Mouse (Mus musculus) midbrain, embryonic 12.5 days (tissue): Measurements from ENCODE around the gene Pomc. TPM values are rescaled to one million over a fixed set of nuclear protein-coding genes. Genes with fewer than 3 reads are reported as not detected.
A peak's percentile ranks its signal among the peaks of the same experiment; 100 is the strongest.
"Not testable (repeated sequence)": the region's sequence is repeated elsewhere in the genome, so short reads cannot be mapped to it uniquely, and the experiment has no call there.

Experiments used
- ATAC-seq: fragments of 200-750 bp; cut with Nextera tagmentation; 2 replicates; pipeline ENCODE4 v1.8.0; 2017; ENCODE audit warnings: low read depth, moderate TSS enrichment, moderate library complexity; ENCODE audit not compliant: low FRiP score
- H3K27ac ChIP-seq: fragments of 300-500 bp; sonication (generic); replicated peaks from 2 replicates; pipeline ENCODE4 v1.5.1; 2016; ENCODE audit warnings: mild to moderate bottlenecking
- H3K27me3 ChIP-seq: fragments of 300-500 bp; sonication (generic); 2 replicates; pipeline ENCODE4 v1.6.1; 2016; ENCODE audit warnings: mild to moderate bottlenecking
- H3K36me3 ChIP-seq: fragments of 300-500 bp; sonication (generic); 2 replicates; pipeline ENCODE4 v1.6.1; 2016
- H3K4me1 ChIP-seq: fragments of 300-500 bp; sonication (generic); 2 replicates; pipeline ENCODE4 v1.6.1; 2016
- H3K4me2 ChIP-seq: fragments of 300-500 bp; sonication (generic); replicated peaks from 2 replicates; pipeline ENCODE4 v1.6.1; 2016; ENCODE audit warnings: mild to moderate bottlenecking, moderate library complexity
- H3K4me3 ChIP-seq: fragments of 300-500 bp; sonication (generic); 2 replicates; pipeline ENCODE4 v1.5.1; 2016; ENCODE audit warnings: mild to moderate bottlenecking
- H3K9ac ChIP-seq: fragments of 300-500 bp; sonication (generic); replicated peaks from 2 replicates; pipeline ENCODE4 v1.6.1; 2016; ENCODE audit warnings: mild to moderate bottlenecking, moderate library complexity
- H3K9me3 ChIP-seq: fragments of 300-500 bp; sonication (generic); 2 replicates; pipeline ENCODE4 v1.6.1; 2016; ENCODE audit warnings: mild to moderate bottlenecking
- WGBS: fragments of 180-500 bp; shearing (Covaris S2); methylation state at CpG from one replicate; pipeline ENCODE4 v1.1.7; 2016; 5-methylcytosine and 5-hydroxymethylcytosine counted together
- polyA plus RNA-seq: library from polyadenylated mRNA; unstranded; fragments of >200 nt; fragmentation: Nextera tagmentation; extraction: Ambion mirVana; gene quantifications from 2 replicates; pipeline ENCODE4 v1.2.1, GENCODE M21; 2016

The Pomc gene
- polyA plus RNA-seq, 1 experiment from 2014 or later = 6.3 TPM

GRCm38 (mm10) chr12:3928841-3929240 is 25.9 kb upstream of the Pomc start:
- H3K27ac ChIP-seq = no peak overlapping the region
- no peak for ATAC-seq
- no peak overlapping the region for H3K9ac ChIP-seq
- WGBS = 85% methylated on average over 3 of the region's 3 CpGs
- H3K36me3 ChIP-seq = no peaks in the 10 kb centered on the region
- 0 out of 2 replicates have a peak, but pooled peaks cover 4% of the 10 kb centered on the region for H3K27me3 ChIP-seq
- no peak overlapping the region for H3K4me2 ChIP-seq
- no peaks in the 10 kb centered on the region for H3K4me1 ChIP-seq
- H3K9me3 ChIP-seq = no peaks in the 10 kb centered on the region
- H3K4me3 ChIP-seq = no peak overlapping the region

GRCm38 (mm10) chr12:3930090-3930865 is 24.5 kb upstream of the Pomc start:
- H3K27me3 ChIP-seq, H3K4me1 ChIP-seq, H3K4me3 ChIP-seq, H3K36me3 ChIP-seq, ATAC-seq, H3K4me2 ChIP-seq, H3K9ac ChIP-seq, H3K27ac ChIP-seq, H3K9me3 ChIP-seq: not testable (repeated sequence)
- WGBS = 92% methylated on average over 38 of the region's 47 CpGs

DNA sequence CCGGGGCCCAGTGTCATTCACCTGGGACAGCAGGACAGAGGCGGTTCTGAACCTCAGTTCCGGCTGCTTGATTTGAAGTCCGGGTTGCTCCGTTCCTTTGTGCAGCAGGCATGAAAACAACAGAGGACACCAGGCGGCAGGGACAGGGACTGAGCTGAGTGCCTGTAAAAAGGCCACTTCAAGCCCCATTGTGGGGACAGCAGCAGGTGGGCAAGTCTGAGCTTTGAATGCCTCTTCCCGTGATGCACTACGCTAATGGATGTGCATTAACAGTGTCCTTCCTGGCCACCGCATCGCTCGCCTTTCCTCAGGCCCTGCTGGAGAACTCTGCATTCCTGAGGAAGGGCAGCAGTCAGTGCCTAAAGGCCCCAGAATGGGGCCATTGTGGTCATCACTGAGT is 12.7 kb upstream of the Pomc start:
- 6% methylated on average over 11 of the region's 11 CpGs for WGBS
- peaks cover 14% of the 10 kb centered on the region for H3K4me1 ChIP-seq
- peak overlapping the region; percentile 18; the same call in 1 of the 2 replicates for H3K4me2 ChIP-seq
- H3K9me3 ChIP-seq = no peaks in the 10 kb centered on the region
- no peak overlapping the region for H3K4me3 ChIP-seq
- peaks cover 21% of the 10 kb centered on the region for H3K27me3 ChIP-seq
- no peak overlapping the region for H3K9ac ChIP-seq
- 0 out of 2 replicates have a peak, but pooled peaks have one; percentile 27 for ATAC-seq
- no peaks in the 10 kb centered on the region for H3K36me3 ChIP-seq
- H3K27ac ChIP-seq = no peak overlapping the region

GRCm38 (mm10) chr12:3944454-3945073 is 10.2 kb upstream of the Pomc start:
- no peak overlapping the region for H3K4me2 ChIP-seq
- no peaks in the 10 kb centered on the region for H3K36me3 ChIP-seq
- H3K9ac ChIP-seq = no peak overlapping the region
- no peak overlapping the region for H3K27ac ChIP-seq
- H3K4me1 ChIP-seq = peaks cover 14% of the 10 kb centered on the region
- ATAC-seq = no peak
- no peak overlapping the region for H3K4me3 ChIP-seq
- H3K27me3 ChIP-seq = peaks cover 32% of the 10 kb centered on the region
- H3K9me3 ChIP-seq = no peaks in the 10 kb centered on the region
- WGBS = 25% methylated on average over 4 of the region's 4 CpGs

DNA sequence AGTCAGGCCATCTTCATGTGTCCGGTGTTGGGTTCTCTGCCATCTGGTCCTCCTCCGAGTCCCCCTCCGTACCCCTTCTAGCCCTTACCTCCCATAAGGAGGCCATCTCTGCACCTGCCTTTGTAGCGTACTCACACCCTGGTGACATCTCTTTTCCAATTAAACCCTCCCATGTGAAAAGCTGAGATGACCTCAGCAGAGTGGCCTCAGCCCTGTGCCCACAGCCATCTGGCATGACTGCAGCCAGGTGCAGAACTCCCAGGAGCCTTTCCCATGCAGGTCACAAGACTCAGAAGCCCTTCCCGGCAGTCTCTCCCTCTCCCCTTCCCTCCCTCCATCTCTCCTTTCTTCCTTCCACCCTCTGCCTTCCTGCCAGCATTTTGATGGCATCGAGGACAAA is 7.2 kb upstream of the Pomc start:
- no peak for ATAC-seq
- no peak overlapping the region for H3K4me3 ChIP-seq
- no peak overlapping the region for H3K4me2 ChIP-seq
- H3K36me3 ChIP-seq = no peaks in the 10 kb centered on the region
- no peak overlapping the region for H3K27ac ChIP-seq
- H3K9ac ChIP-seq = no peak overlapping the region
- H3K9me3 ChIP-seq = no peaks in the 10 kb centered on the region
- WGBS = 83% methylated on average over 6 of the region's 6 CpGs
- H3K27me3 ChIP-seq = peaks cover 24% of the 10 kb centered on the region
- peaks cover 8% of the 10 kb centered on the region; the same call in 1 of the 2 replicates for H3K4me1 ChIP-seq

DNA sequence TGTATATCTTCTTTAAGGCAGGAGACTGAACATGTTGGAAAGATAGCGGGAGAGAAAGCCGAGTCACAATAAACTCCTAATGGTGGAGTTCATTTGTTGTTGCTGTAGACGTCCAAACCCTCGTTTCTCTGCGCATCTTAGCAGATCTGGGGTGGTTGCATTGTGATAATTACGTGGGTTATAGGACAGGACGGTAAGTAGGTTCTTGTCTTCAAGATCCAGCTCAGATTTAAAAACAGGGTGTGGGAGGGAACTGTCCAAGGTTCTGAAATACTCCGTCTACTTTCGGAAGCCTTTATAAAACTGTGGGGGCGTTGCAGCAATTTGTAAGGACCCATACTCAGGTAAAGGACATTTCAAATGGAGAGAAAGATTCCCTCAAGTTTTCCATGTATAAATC is 620 bp downstream of the Pomc start:
- Histone ChIP-seq H3K27ac (no peak overlapping the region), H3K4me3 (no peak overlapping the region), H3K27me3 (peaks cover 38% of the 10 kb centered on the region), H3K4me1 (peaks cover 11% of the 10 kb centered on the region; the same call in 1 of the 2 replicates), H3K36me3 (no peaks in the 10 kb centered on the region), H3K4me2 (no peak overlapping the region), H3K9ac (no peak overlapping the region), H3K9me3 (no peaks in the 10 kb centered on the region)
- no peak for ATAC-seq
- 33% methylated on average over 10 of the region's 10 CpGs for WGBS

DNA sequence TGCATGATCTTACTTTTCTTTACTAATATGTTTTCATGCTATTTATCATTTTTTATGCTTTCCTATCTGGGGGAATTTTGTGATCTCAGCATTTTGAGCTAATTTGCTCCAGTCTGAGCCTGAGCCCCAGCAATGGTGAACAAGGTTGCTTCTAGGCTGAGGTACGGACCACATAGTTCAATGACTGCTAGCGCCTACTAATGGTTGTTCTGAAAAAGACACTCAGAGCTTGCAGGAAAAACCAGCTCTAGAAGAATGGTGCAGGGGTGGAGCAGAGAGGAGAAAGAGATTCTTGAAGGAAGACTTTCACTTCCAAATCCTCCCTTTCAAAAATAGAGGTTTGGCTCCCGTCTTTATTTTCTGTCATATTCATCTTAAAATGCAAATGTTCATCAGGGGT is 1.6 kb downstream of the Pomc start:
- Histone ChIP-seq H3K4me2 (no peak overlapping the region), H3K36me3 (no peaks in the 10 kb centered on the region), H3K4me1 (peaks cover 15% of the 10 kb centered on the region), H3K4me3 (no peak overlapping the region), H3K9me3 (no peaks in the 10 kb centered on the region), H3K9ac (no peak overlapping the region), H3K27me3 (peaks cover 38% of the 10 kb centered on the region), H3K27ac (no peak overlapping the region)
- ATAC-seq = no peak
- WGBS = 13% methylated on average over 3 of the region's 3 CpGs

- peak overlapping the region; percentile 77 for H3K9ac ChIP-seq
- H3K4me3 ChIP-seq = peak overlapping the region; percentile 59
- peak overlapping the region; percentile 83 for H3K4me2 ChIP-seq
- H3K36me3 ChIP-seq = peaks cover 6% of the 10 kb centered on the region; the same call in 1 of the 2 replicates
- 2% methylated on average over 53 of the region's 53 CpGs for WGBS
- ATAC-seq = peak; percentile 97
- H3K27me3 ChIP-seq = peaks cover 17% of the 10 kb centered on the region
- H3K9me3 ChIP-seq = no peaks in the 10 kb centered on the region
- H3K4me1 ChIP-seq = peaks cover 13% of the 10 kb centered on the region
- peak overlapping the region; percentile 92 for H3K27ac ChIP-seq
Measured at GRCm38 (mm10) chr12:3959791-3960543, 5.2 kb downstream of the Pomc start.

GRCm38 (mm10) chr12:3960553-3960952 is 5.8 kb downstream of the Pomc start:
- WGBS = 55% methylated on average over 4 of the region's 4 CpGs
- peak overlapping the region; percentile 92 for H3K27ac ChIP-seq
- peaks cover 11% of the 10 kb centered on the region for H3K36me3 ChIP-seq
- H3K9me3 ChIP-seq = no peaks in the 10 kb centered on the region
- peak overlapping the region; percentile 77 for H3K9ac ChIP-seq
- H3K4me2 ChIP-seq = peak overlapping the region; percentile 83
- H3K4me1 ChIP-seq = peaks cover 13% of the 10 kb centered on the region
- peak overlapping the region; percentile 59 for H3K4me3 ChIP-seq
- no peak for ATAC-seq
- peaks cover 12% of the 10 kb centered on the region for H3K27me3 ChIP-seq

GRCm38 (mm10) chr12:3967196-3967595 is 12.4 kb downstream of the Pomc start:
- WGBS = 90% methylated on average over 4 of the region's 4 CpGs
- H3K27me3 ChIP-seq = no peaks in the 10 kb centered on the region

GRCm38 (mm10) chr12:3968380-3968779 is 13.6 kb downstream of the Pomc start:
- H3K27me3 ChIP-seq = no peaks in the 10 kb centered on the region
- H3K9ac ChIP-seq = no peak overlapping the region
- no peak overlapping the region for H3K27ac ChIP-seq
- H3K36me3 ChIP-seq = peaks cover 77% of the 10 kb centered on the region
- no peak overlapping the region for H3K4me3 ChIP-seq
- no peaks in the 10 kb centered on the region for H3K4me1 ChIP-seq
- no peak overlapping the region for H3K4me2 ChIP-seq
- WGBS = 69% methylated on average over 9 of the region's 9 CpGs
- ATAC-seq = no peak
- no peaks in the 10 kb centered on the region for H3K9me3 ChIP-seq

More at GRCm38 (mm10) chr12:3967196-3967595, 12.4 kb downstream of the Pomc start:
- no peak for ATAC-seq
- H3K4me2 ChIP-seq = no peak overlapping the region
- no peak overlapping the region for H3K4me3 ChIP-seq
- H3K9me3 ChIP-seq = no peaks in the 10 kb centered on the region
- peaks cover 69% of the 10 kb centered on the region for H3K36me3 ChIP-seq
- H3K9ac ChIP-seq = no peak overlapping the region
- H3K4me1 ChIP-seq = no peaks in the 10 kb centered on the region
- no peak overlapping the region for H3K27ac ChIP-seq

GRCm38 (mm10) chr12:3973169-3973568 is 18.4 kb downstream of the Pomc start:
- H3K4me3 ChIP-seq, H3K4me1 ChIP-seq, H3K4me2 ChIP-seq, H3K9me3 ChIP-seq, ATAC-seq, H3K27ac ChIP-seq, H3K9ac ChIP-seq, H3K27me3 ChIP-seq: not testable (repeated sequence)
- H3K36me3 ChIP-seq = peaks cover 93% of the 10 kb centered on the region
- 94% methylated on average over 6 of the region's 6 CpGs for WGBS
